Mouse (Mus musculus) CH12.LX (cell line): ENCODE data around the gene Rab15.

Experiments used
- CHD1 ChIP-seq: IDR thresholded peaks from 2 replicates; pipeline ENCODE4 v1.6.1; 2012; ENCODE audit warnings: low read depth, low read length, improper control_type of control experiment, inconsistent platforms
- CTCF ChIP-seq, 2 experiments: IDR thresholded peaks in 1 of 2; conservative IDR thresholded peaks in 1 of 2; 2 replicates each; pipeline ENCODE4 v1.5.1; 2011 to 2012; ENCODE audit warnings: low read depth in 2 of 2, low read length in 2 of 2, improper control_type of control experiment in 1 of 2, inconsistent platforms in 1 of 2, mild to moderate bottlenecking in 1 of 2, moderate library complexity in 1 of 2
- EP300 ChIP-seq: IDR thresholded peaks from 2 replicates; pipeline ENCODE4 v1.6.1; 2011; ENCODE audit warnings: low read length, improper control_type of control experiment
- ETS1 ChIP-seq: conservative IDR thresholded peaks from 2 replicates; pipeline ENCODE4 v1.6.1; 2012; ENCODE audit warnings: low read depth, mild to moderate bottlenecking, inconsistent platforms, low read length, improper control_type of control experiment, moderate library complexity
- JUND ChIP-seq: conservative IDR thresholded peaks from 2 replicates; pipeline ENCODE4 v1.6.1; 2011; ENCODE audit warnings: low read depth, low read length, improper control_type of control experiment
- MAFK ChIP-seq: IDR thresholded peaks from 2 replicates; pipeline ENCODE4 v1.6.1; 2011; ENCODE audit warnings: low read length, improper control_type of control experiment; ENCODE audit not compliant: insufficient replicate concordance
- MAX ChIP-seq: IDR thresholded peaks from 2 replicates; pipeline ENCODE4 v1.6.1; 2011; ENCODE audit warnings: low read length, improper control_type of control experiment
- MAZ ChIP-seq: IDR thresholded peaks from 2 replicates; pipeline ENCODE4 v1.6.1; 2012; ENCODE audit warnings: low read depth, mild to moderate bottlenecking, inconsistent platforms, low read length, improper control_type of control experiment, moderate library complexity
- POLR2A ChIP-seq: IDR thresholded peaks from 2 replicates; pipeline ENCODE4 v1.6.1; 2011; ENCODE audit warnings: low read depth, mild to moderate bottlenecking, improper control_type of control experiment, low read length
- RAD21 ChIP-seq: IDR thresholded peaks from 2 replicates; pipeline ENCODE4 v1.6.1; 2011; ENCODE audit warnings: low read depth, mild to moderate bottlenecking, low read length, improper control_type of control experiment, moderate library complexity
- TBP ChIP-seq: conservative IDR thresholded peaks from 2 replicates; pipeline ENCODE4 v1.6.1; 2011; ENCODE audit warnings: low read depth, low read length, improper control_type of control experiment
- USF2 ChIP-seq: conservative IDR thresholded peaks from 2 replicates; pipeline ENCODE4 v1.6.1; 2011; ENCODE audit warnings: low read depth, low read length, improper control_type of control experiment
- ZKSCAN1 ChIP-seq: IDR thresholded peaks from 2 replicates; pipeline ENCODE4 v1.6.1; 2012; ENCODE audit warnings: low read depth, inconsistent platforms, low read length, improper control_type of control experiment, borderline replicate concordance
- ZMIZ1 ChIP-seq: IDR thresholded peaks from 2 replicates; pipeline ENCODE4 v1.6.1; 2012; ENCODE audit warnings: low read depth, mild to moderate bottlenecking, inconsistent platforms, low read length, improper control_type of control experiment

- TF ChIP-seq CTCF (conservative IDR thresholded peaks at IDR 0.05 in 1 of 2, IDR thresholded peaks at IDR 0.05 in 1 of 2; ENCODE audit: low read depth in 2 of 2, low read length in 2 of 2) (no peak), POLR2A (no peak), ZKSCAN1 (no peak), TBP (no peak), MAFK (no peak), RAD21 (no peak), MAX (no peak), EP300 (no peak), JUND (no peak), MAZ (no peak), ETS1 (no peak), CHD1 (no peak), ZMIZ1 (no peak), USF2 (no peak)
Observed at GRCm38 (mm10) chr12:76868463-76869198, 45.9 kb upstream of the Rab15 start.
